Mouse (Mus musculus) midbrain, postnatal 0 days (tissue): ENCODE measurements around the gene Mrps18a. TPM values are rescaled to one million over a fixed set of nuclear protein-coding genes. Genes with fewer than 3 reads are reported as not detected.
A peak's percentile ranks its signal among the peaks of the same experiment; 100 is the strongest.

Source experiments
- ATAC-seq: fragments of 200-750 bp; cut with Nextera tagmentation; 2 replicates; pipeline ENCODE4 v1.8.0; 2017; ENCODE audit warnings: moderate number of reproducible peaks, mild to moderate bottlenecking, moderate TSS enrichment, moderate library complexity; ENCODE audit not compliant: low FRiP score
- DNase-seq: peaks from one replicate; pipeline ENCODE4 v3.0.0-alpha.2; 2015; ENCODE audit warnings: low spot score
- H3K27ac ChIP-seq: fragments of 300-500 bp; sonication (generic); 2 replicates; pipeline ENCODE4 v1.5.1; 2014; ENCODE audit warnings: low read depth, mild to moderate bottlenecking, low read length, mixed read lengths
- H3K27me3 ChIP-seq: fragments of 300-500 bp; sonication (generic); 2 replicates; pipeline ENCODE4 v1.6.1; 2014; ENCODE audit warnings: low read length, control low read depth, mixed read lengths; ENCODE audit not compliant: insufficient read depth
- H3K36me3 ChIP-seq: fragments of 300-500 bp; sonication (generic); 2 replicates; pipeline ENCODE4 v1.6.1; 2014; ENCODE audit warnings: low read length, control low read depth, mixed read lengths; ENCODE audit not compliant: insufficient read depth
- H3K4me1 ChIP-seq: fragments of 300-500 bp; sonication (generic); 2 replicates; pipeline ENCODE4 v1.6.1; 2014; ENCODE audit warnings: mild to moderate bottlenecking, control low read depth, antibody characterized with exemption, low read length, mixed read lengths; ENCODE audit not compliant: insufficient read depth
- H3K4me2 ChIP-seq: fragments of 300-500 bp; sonication (generic); 2 replicates; pipeline ENCODE4 v1.6.1; 2014; ENCODE audit warnings: low read depth, mild to moderate bottlenecking, low read length, mixed read lengths; ENCODE audit not compliant: poor library complexity, severe bottlenecking
- H3K4me3 ChIP-seq: fragments of 300-500 bp; sonication (generic); 2 replicates; pipeline ENCODE4 v1.5.1; 2014; ENCODE audit warnings: low read depth, mild to moderate bottlenecking, low read length, moderate library complexity
- H3K9ac ChIP-seq: fragments of 300-500 bp; sonication (generic); replicated peaks from 2 replicates; pipeline ENCODE4 v1.6.1; 2014; ENCODE audit warnings: mild to moderate bottlenecking, low read length, moderate library complexity, mixed read lengths; ENCODE audit not compliant: poor library complexity, severe bottlenecking
- H3K9me3 ChIP-seq: fragments of 300-500 bp; sonication (generic); 2 replicates; pipeline ENCODE4 v1.6.1; 2016; ENCODE audit warnings: low read length, control low read depth
- CTCF ChIP-seq: IDR thresholded peaks from 2 replicates; pipeline ENCODE4 v1.5.1; 2016; ENCODE audit warnings: antibody characterized with exemption, mild to moderate bottlenecking
- WGBS: fragments of 180-500 bp; shearing (Covaris S2); extraction: QIAGEN DNeasy Blood & Tissue Kit; methylation state at CpG from one replicate; pipeline ENCODE4 v1.1.7; 2014; 5-methylcytosine and 5-hydroxymethylcytosine counted together
- polyA plus RNA-seq: library from polyadenylated mRNA; unstranded; fragments of >200 nt; fragmentation: Nextera tagmentation; extraction: Ambion mirVana; gene quantifications from 2 replicates; pipeline ENCODE4 v1.2.1, GENCODE M21; 2015
- total RNA-seq: library from RNA; depleted of rRNA; stranded (reverse); fragments of >200 nt; gene quantifications from 2 replicates; pipeline ENCODE4 v1.2.3, GENCODE M21; 2014; rRNA removed

The Mrps18a gene
- 63.7 and 84.4 TPM in 2 replicates for total RNA-seq
- polyA plus RNA-seq, result 173 and 175 TPM in 2 replicates

DNA sequence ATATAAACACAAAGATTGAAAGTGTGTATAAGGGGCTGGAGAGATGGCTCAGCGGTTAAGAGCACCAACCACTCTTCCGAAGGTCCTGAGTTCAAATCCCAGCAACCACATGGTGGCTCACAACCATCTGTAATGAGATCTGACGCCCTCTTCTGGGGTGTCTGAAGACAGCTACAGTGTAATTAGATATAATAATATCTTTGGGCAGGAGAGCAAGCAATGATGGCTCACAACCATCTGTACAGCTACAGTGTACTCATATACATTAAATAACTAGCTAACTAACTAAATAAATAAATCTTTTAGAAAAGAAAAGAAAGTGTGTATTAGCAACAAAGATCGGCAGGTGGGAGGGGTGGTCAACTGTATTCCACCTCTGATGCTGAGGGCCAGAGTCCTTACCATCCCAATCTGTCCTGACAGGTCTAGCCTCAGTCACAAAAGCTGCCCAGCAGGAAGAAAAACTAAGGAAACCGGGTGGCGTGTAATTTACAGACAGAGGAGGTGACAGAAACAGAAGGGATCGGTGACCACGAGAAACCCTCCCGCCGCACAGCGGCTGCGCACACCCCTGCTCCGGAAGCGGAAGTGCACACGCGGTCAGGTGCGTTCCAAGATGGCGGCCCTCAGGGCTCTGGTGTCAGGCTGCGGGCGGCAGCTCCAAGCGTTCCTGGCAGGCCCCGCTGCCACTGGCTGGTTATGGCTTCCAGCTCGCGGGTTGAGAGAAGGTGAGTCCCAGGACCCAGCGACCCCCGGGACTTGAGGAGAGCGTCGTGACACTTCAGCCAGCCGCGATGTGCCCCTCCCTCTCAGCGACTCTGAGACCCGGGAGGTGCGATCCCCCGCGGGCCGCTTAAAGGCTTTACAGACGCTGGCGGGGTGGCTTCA is at the start of gene Mrps18a:
Mrps18a (plus strand) TSS at position 585 of the 888 bp plus-strand sequence.
- H3K4me3 ChIP-seq, result peak within 1 kb of the TSS; percentile 79
- peaks cover 5% of the 10 kb centered on the region; the same call in 1 of the 2 replicates for H3K4me1 ChIP-seq
- peak within 1 kb of the TSS; percentile 80 for H3K4me2 ChIP-seq
- ATAC-seq, result peak; percentile 96
- WGBS, result 5% methylated on average over 37 of the region's 38 CpGs
- peak; percentile 38 for TF ChIP-seq CTCF
- peak within 1 kb of the TSS; percentile 83 for H3K27ac ChIP-seq
- no peaks in the 10 kb centered on the region for H3K36me3 ChIP-seq
- peak; percentile 92 for DNase-seq
- no peaks in the 10 kb centered on the region for H3K9me3 ChIP-seq
- H3K9ac ChIP-seq, result peak within 1 kb of the TSS; percentile 83
- 0 out of 2 replicates have a peak, but pooled peaks cover 3% of the 10 kb centered on the region for H3K27me3 ChIP-seq

DNA sequence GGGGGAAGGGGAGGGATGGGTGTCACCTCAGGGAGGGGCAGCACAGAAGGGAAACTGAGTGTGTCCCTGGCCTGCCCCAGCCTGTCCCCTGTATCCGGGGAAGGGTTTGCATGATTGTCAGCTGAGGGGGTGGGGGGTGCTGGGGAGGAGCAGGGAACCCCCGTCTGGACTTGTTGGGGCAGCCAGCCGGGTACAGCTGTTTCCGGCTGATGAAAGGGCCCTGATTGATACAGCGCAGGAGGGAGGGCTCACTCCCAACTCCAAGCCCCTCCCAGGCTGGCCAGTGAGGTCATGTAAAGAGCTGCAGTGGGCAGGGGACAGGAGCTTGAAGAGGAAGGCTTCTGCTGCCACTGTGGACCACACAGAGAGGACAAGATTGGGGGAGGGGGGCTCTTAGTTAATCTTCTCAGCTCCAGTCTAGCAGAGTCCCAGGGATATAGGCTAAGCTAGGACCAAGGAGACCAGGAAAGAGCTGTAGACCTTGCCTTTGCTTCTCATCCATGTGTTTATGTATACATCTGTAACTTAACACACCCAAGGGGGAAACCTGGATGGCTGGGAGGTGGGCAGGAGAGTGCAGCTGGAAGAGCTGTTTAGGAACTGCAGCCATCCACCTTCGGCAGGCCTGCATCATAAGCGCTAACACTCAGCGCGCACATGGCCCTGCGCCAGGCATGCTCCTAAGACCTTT is 47.4 kb upstream of the Mrps18a start:
- Histone ChIP-seq H3K4me3 (no peak overlapping the region), H3K36me3 (no peaks in the 10 kb centered on the region), H3K9ac (no peak overlapping the region), H3K27ac (no peak overlapping the region), H3K9me3 (no peaks in the 10 kb centered on the region), H3K27me3 (no peaks in the 10 kb centered on the region), H3K4me2 (no peak overlapping the region), H3K4me1 (peaks cover 8% of the 10 kb centered on the region)
- WGBS, result 24% methylated on average over 10 of the region's 10 CpGs
- peak; percentile 64 for DNase-seq
- ATAC-seq, result peak; percentile 54
- no peak for TF ChIP-seq CTCF

GRCm38 (mm10) chr17:46063974-46064312 is 46.8 kb upstream of the Mrps18a start:
- 39% methylated on average over 6 of the region's 6 CpGs for WGBS
- no peak for TF ChIP-seq CTCF
- no peak overlapping the region for H3K4me2 ChIP-seq

DNA sequence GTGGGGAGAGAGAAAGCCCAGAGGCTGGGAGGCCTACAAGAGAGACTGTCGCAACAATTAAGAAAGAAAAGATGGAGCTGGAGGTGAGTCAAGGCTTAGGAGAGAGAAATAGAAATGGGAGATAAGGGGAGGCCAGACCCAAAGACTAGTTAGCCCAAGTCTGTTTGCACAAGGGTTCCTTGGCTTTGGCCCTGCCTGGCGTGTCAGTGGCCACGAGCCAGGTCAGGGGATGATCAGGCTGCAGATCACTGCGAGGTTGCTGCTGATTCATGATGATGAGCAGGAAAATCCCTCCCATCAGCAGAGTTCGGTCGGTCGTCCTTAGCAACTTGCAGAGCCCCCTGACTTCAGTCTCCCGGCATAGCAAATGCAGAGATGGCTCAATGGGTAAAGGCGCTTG is 40.7 kb upstream of the Mrps18a start:
- TF ChIP-seq CTCF, result no peak
- Histone ChIP-seq H3K4me1 (no peaks in the 10 kb centered on the region), H3K9me3 (no peaks in the 10 kb centered on the region), H3K9ac (no peak overlapping the region), H3K4me3 (no peak overlapping the region), H3K27me3 (no peaks in the 10 kb centered on the region), H3K4me2 (no peak overlapping the region), H3K36me3 (no peaks in the 10 kb centered on the region), H3K27ac (no peak overlapping the region)
- ATAC-seq (no peak), DNase-seq (peak; percentile 10)
- WGBS, result 65% methylated on average over 9 of the region's 9 CpGs

More at GRCm38 (mm10) chr17:46063974-46064312, 46.8 kb upstream of the Mrps18a start:
- DNase-seq (no peak), ATAC-seq (no peak)
- H3K27ac ChIP-seq, result no peak overlapping the region
- no peaks in the 10 kb centered on the region for H3K9me3 ChIP-seq
- no peak overlapping the region for H3K4me3 ChIP-seq
- H3K4me1 ChIP-seq, result peaks cover 8% of the 10 kb centered on the region
- no peaks in the 10 kb centered on the region for H3K27me3 ChIP-seq
- no peak overlapping the region for H3K9ac ChIP-seq
- H3K36me3 ChIP-seq, result no peaks in the 10 kb centered on the region

DNA sequence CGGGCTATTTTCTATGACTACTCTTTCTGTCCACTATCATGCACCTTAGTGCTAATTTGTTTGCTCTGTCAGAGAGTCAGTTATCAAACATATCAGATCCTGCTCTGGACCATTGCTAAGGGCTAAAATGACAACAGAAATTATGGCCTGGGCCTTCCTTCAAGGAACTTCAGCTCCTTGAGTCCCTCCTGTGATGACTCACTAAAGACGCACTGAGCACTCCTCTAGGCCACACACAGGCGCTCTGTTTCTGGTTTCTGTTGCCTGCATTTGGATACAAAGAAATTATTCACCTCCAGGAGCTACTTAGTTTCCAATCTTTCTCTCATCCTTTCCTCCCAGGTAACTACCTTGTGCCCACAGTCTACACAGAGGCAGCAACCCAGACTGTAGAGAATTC is 39.3 kb upstream of the Mrps18a start:
- no peak for ATAC-seq
- Histone ChIP-seq H3K27me3 (no peaks in the 10 kb centered on the region), H3K4me1 (no peaks in the 10 kb centered on the region), H3K9me3 (no peaks in the 10 kb centered on the region), H3K27ac (no peak overlapping the region), H3K4me2 (no peak overlapping the region), H3K9ac (no peak overlapping the region), H3K4me3 (no peak overlapping the region), H3K36me3 (no peaks in the 10 kb centered on the region)
- DNase-seq, result no peak
- TF ChIP-seq CTCF, result no peak
- WGBS, result 94% methylated on average over 3 of the region's 3 CpGs
